Comparison of ENCODE assay signal across 8 mouse cellular contexts in the genomic region with DNA sequence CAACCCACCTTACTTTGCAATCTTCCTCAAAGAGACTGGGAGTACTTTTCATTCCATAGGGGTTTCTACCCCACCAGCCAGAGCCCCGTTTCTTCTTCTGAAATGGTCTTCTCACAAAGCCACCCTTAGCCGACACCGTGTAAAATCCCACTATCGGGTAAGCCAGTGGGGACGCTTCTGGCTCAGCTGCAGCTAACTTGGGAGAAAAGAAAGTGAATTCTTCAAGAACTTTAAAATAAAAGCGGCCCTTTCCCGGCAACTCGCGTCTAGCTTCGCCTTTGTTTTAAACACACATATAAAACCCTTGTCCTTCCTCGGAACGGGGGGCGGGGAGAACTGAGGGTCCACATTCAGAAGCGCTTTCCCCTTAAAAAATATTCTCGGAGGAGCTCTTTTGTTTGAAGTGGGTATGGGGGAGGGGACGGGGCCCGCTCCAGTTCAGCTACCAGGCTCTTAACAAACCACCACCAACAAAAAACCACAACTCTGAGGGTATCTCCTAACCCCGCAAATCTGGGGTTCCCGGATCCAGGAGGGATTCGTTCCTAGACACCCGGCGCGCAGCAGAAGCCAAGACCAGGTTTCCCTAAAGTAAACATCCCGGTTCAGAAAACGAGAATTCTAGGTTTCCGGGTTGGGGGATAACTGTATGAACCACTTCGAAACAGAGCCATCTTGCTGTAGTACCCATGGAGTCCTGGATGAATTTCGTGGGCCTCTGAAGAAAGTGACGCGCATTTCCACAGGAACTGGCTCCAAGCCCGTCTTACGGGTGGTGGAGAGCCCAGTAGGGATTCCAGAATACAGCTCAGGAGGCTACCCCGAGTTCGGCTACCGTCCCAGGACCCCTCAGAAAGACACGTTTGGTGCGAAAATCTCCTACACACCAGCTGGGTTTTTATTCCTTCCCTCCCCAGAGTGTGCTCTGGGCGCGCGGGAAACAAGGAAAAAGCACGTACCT. TPM values are rescaled to one million over a fixed set of nuclear protein-coding genes. Genes with fewer than 3 reads are reported as not detected.
DNase-seq lines count a peak whose midpoint lies in the region; ATAC-seq lines count a peak whose summit lies in the region.

No protein-coding gene starts in this region.

- H3K9me3 ChIP-seq in hindbrain, embryonic 16.5 days (ENCODE audit: control insufficient read depth, low read length): no peaks in the 10 kb centered on the region
- no peaks in the 10 kb centered on the region for H3K9me3 ChIP-seq in limb, embryonic 12.5 days
- no peaks in the 10 kb centered on the region for H3K9me3 ChIP-seq in midbrain, embryonic 15.5 days

- no peak for ATAC-seq in hindbrain, embryonic 16.5 days
- ATAC-seq in limb, embryonic 12.5 days (ENCODE audit: insufficient number of reproducible peaks, insufficient read depth, low FRiP score, low TSS enrichment, low read depth): no peak
- no peak for ATAC-seq in midbrain, embryonic 15.5 days (replicated peaks)

- DNase-seq in right cerebral cortex, postnatal 10 days (ENCODE audit: low spot score in 2 of 2): peak; percentile 68 to 78
- no peak for DNase-seq in right cerebral cortex, adult 18-20 months
- peak; percentile 78 to 83 for DNase-seq in cerebellum, postnatal 10 days
- DNase-seq in gastrocnemius, adult 8-10 months (ENCODE audit: low spot score in 2 of 2): peak; percentile 37 to 60
- peak; percentile 62 for DNase-seq in thymus, postnatal 4 days

- H3K9ac ChIP-seq in hindbrain, embryonic 16.5 days (ENCODE audit: low read depth, low read length): peak overlapping the region; percentile 89
- peak overlapping the region; percentile 99 for H3K9ac ChIP-seq in limb, embryonic 12.5 days (replicated peaks)
- peak overlapping the region; percentile 79 for H3K9ac ChIP-seq in midbrain, embryonic 15.5 days

- H3K27me3 ChIP-seq in hindbrain, embryonic 16.5 days (replicated peaks; ENCODE audit: control insufficient read depth, insufficient read depth, low read length): no peaks in the 10 kb centered on the region
- no peaks in the 10 kb centered on the region for H3K27me3 ChIP-seq in limb, embryonic 12.5 days
- no peaks in the 10 kb centered on the region for H3K27me3 ChIP-seq in midbrain, embryonic 15.5 days (replicated peaks)

- WGBS in hindbrain, embryonic 16.5 days: under 1% methylated on average over 41 of the region's 41 CpGs
- under 1% methylated on average over 41 of the region's 41 CpGs for WGBS in limb, embryonic 12.5 days
- under 1% methylated on average over 41 of the region's 41 CpGs for WGBS in midbrain, embryonic 15.5 days

- H3K4me1 ChIP-seq in hindbrain, embryonic 16.5 days (ENCODE audit: control insufficient read depth, insufficient read depth, low read depth, low read length): peaks cover 39% of the 10 kb centered on the region
- H3K4me1 ChIP-seq in limb, embryonic 12.5 days (replicated peaks): peaks cover 48% of the 10 kb centered on the region
- peaks cover 41% of the 10 kb centered on the region for H3K4me1 ChIP-seq in midbrain, embryonic 15.5 days

- peak overlapping the region; percentile 95 for H3K4me2 ChIP-seq in hindbrain, embryonic 16.5 days (ENCODE audit: low read length)
- peak overlapping the region; percentile 96 for H3K4me2 ChIP-seq in limb, embryonic 12.5 days
- H3K4me2 ChIP-seq in midbrain, embryonic 15.5 days: peak overlapping the region; percentile 94

- no peaks in the 10 kb centered on the region for H3K36me3 ChIP-seq in hindbrain, embryonic 16.5 days (ENCODE audit: control insufficient read depth, insufficient read depth, low read length)
- peaks cover 7% of the 10 kb centered on the region; the same call in 1 of the 2 replicates for H3K36me3 ChIP-seq in limb, embryonic 12.5 days
- H3K36me3 ChIP-seq in midbrain, embryonic 15.5 days (replicated peaks): no peaks in the 10 kb centered on the region

- peak overlapping the region; percentile 77 for H3K4me3 ChIP-seq in hindbrain, embryonic 16.5 days (ENCODE audit: low read length)
- peak overlapping the region; percentile 90 for H3K4me3 ChIP-seq in limb, embryonic 12.5 days (replicated peaks)
- H3K4me3 ChIP-seq in midbrain, embryonic 15.5 days: peak overlapping the region; percentile 78

- H3K27ac ChIP-seq in hindbrain, embryonic 16.5 days (ENCODE audit: low read depth, low read length): peak overlapping the region; percentile 96
- H3K27ac ChIP-seq in limb, embryonic 12.5 days: peak overlapping the region; percentile 98
- H3K27ac ChIP-seq in midbrain, embryonic 15.5 days: peak overlapping the region; percentile 96

RNA-seq across cellular contexts. Expression of a gene that starts 37.6 kb away (rescaled TPM):
- 10 to 100 TPM; 36.3 to 53.3 (median 39.2) TPM for total RNA-seq in gastrocnemius, adult 8-10 months (2022)
- polyA plus RNA-seq in hindbrain, embryonic 16.5 days (2015; fragmentation: Nextera tagmentation; extraction: Ambion mirVana): 114 and 122 TPM in 2 replicates
- 84.7 and 86.8 TPM in 2 replicates for polyA plus RNA-seq in limb, embryonic 12.5 days (2016; fragmentation: Nextera tagmentation; extraction: Ambion mirVana)
- 116 and 125 TPM in 2 replicates for polyA plus RNA-seq in midbrain, embryonic 15.5 days (2015; fragmentation: Nextera tagmentation; extraction: Ambion mirVana)

RNA-seq across cellular contexts. Expression of a gene that starts 44.0 kb away (rescaled TPM):
- total RNA-seq in gastrocnemius, adult 8-10 months (2022): 1 to 10 TPM; 3.6 to 5.8 (median 4.7) TPM
- polyA plus RNA-seq in hindbrain, embryonic 16.5 days (2015; fragmentation: Nextera tagmentation; extraction: Ambion mirVana): 7.8 and 9.7 TPM in 2 replicates
- 18.3 and 18.5 TPM in 2 replicates for polyA plus RNA-seq in limb, embryonic 12.5 days (2016; fragmentation: Nextera tagmentation; extraction: Ambion mirVana)
- polyA plus RNA-seq in midbrain, embryonic 15.5 days (2015; fragmentation: Nextera tagmentation; extraction: Ambion mirVana): 16.2 and 16.7 TPM in 2 replicates
